Mouse (Mus musculus) limb, embryonic 15.5 days (tissue): Measurements from ENCODE around the gene Pear1. TPM values are rescaled to one million over a fixed set of nuclear protein-coding genes. Genes with fewer than 3 reads are reported as not detected.

Source experiments
- ATAC-seq: fragments of 200-750 bp; cut with Nextera tagmentation; 2 replicates; pipeline ENCODE4 v1.8.0; 2017; ENCODE audit warnings: low read depth, moderate TSS enrichment; ENCODE audit not compliant: insufficient number of reproducible peaks, low FRiP score, low TSS enrichment
- H3K27ac ChIP-seq: fragments of 300-500 bp; sonication (generic); 2 replicates; pipeline ENCODE4 v1.5.1; 2015; ENCODE audit warnings: moderate library complexity, mild to moderate bottlenecking, inconsistent platforms
- H3K27me3 ChIP-seq: fragments of 300-500 bp; sonication (generic); 2 replicates; pipeline ENCODE4 v1.6.1; 2015; ENCODE audit warnings: inconsistent platforms
- H3K36me3 ChIP-seq: fragments of 300-500 bp; sonication (generic); 2 replicates; pipeline ENCODE4 v1.6.1; 2015; ENCODE audit warnings: inconsistent platforms
- H3K4me1 ChIP-seq: fragments of 300-500 bp; sonication (generic); 2 replicates; pipeline ENCODE4 v1.6.1; 2015; ENCODE audit warnings: inconsistent platforms
- H3K4me2 ChIP-seq: fragments of 300-500 bp; sonication (generic); 2 replicates; pipeline ENCODE4 v1.6.1; 2015; ENCODE audit warnings: mild to moderate bottlenecking, inconsistent platforms
- H3K4me3 ChIP-seq: fragments of 300-500 bp; sonication (generic); 2 replicates; pipeline ENCODE4 v1.5.1; 2015; ENCODE audit warnings: mild to moderate bottlenecking, inconsistent platforms
- H3K9ac ChIP-seq: fragments of 300-500 bp; sonication (generic); 2 replicates; pipeline ENCODE4 v1.6.1; 2015; ENCODE audit warnings: inconsistent platforms
- H3K9me3 ChIP-seq: fragments of 300-500 bp; sonication (generic); 2 replicates; pipeline ENCODE4 v1.6.1; 2016; ENCODE audit warnings: inconsistent platforms
- WGBS: fragments of 180-500 bp; shearing (Covaris S2); methylation state at CpG from one replicate; pipeline ENCODE4 v1.1.7; 2015; 5-methylcytosine and 5-hydroxymethylcytosine counted together
- polyA plus RNA-seq: library from polyadenylated mRNA; unstranded; fragments of >200 nt; fragmentation: Nextera tagmentation; extraction: Ambion mirVana; gene quantifications from 2 replicates; pipeline ENCODE4 v1.2.1, GENCODE M21; 2015

Pear1 gene
- polyA plus RNA-seq, 1 experiment from 2014 or later = 24.6 TPM

- H3K9ac ChIP-seq = no peak overlapping the region
- H3K4me2 ChIP-seq = no peak overlapping the region
- 85% methylated on average over 16 of the region's 16 CpGs for WGBS
- H3K4me3 ChIP-seq = no peak overlapping the region
- no peaks in the 10 kb centered on the region for H3K27me3 ChIP-seq
- ATAC-seq = no peak
- H3K36me3 ChIP-seq = peaks cover 15% of the 10 kb centered on the region
- peaks cover 10% of the 10 kb centered on the region for H3K4me1 ChIP-seq
- no peak overlapping the region for H3K27ac ChIP-seq
- H3K9me3 ChIP-seq = no peaks in the 10 kb centered on the region
Observed at GRCm38 (mm10) chr3:87742735-87743134, 81.4 kb downstream of the Pear1 start.

- Histone ChIP-seq H3K4me3 (no peak overlapping the region), H3K36me3 (peaks cover 22% of the 10 kb centered on the region), H3K4me1 (peaks cover 10% of the 10 kb centered on the region), H3K27me3 (no peaks in the 10 kb centered on the region), H3K27ac (no peak overlapping the region), H3K4me2 (no peak overlapping the region), H3K9ac (no peak overlapping the region), H3K9me3 (no peaks in the 10 kb centered on the region)
- 58% methylated on average over 3 of the region's 3 CpGs for WGBS
- ATAC-seq = no peak
Observed at GRCm38 (mm10) chr3:87742013-87742412, 82.1 kb downstream of the Pear1 start.

GRCm38 (mm10) chr3:87738906-87739305, 85.2 kb downstream of the Pear1 start:
- H3K9me3 ChIP-seq = no peaks in the 10 kb centered on the region
- no peak overlapping the region for H3K27ac ChIP-seq
- H3K4me1 ChIP-seq = no peaks in the 10 kb centered on the region
- WGBS = 82% methylated on average over 5 of the region's 5 CpGs
- H3K27me3 ChIP-seq = no peaks in the 10 kb centered on the region
- peaks cover 53% of the 10 kb centered on the region for H3K36me3 ChIP-seq
- H3K4me2 ChIP-seq = no peak overlapping the region
- no peak overlapping the region for H3K9ac ChIP-seq
- H3K4me3 ChIP-seq = no peak overlapping the region
- no peak for ATAC-seq

- no peak overlapping the region for H3K4me2 ChIP-seq
Observed at GRCm38 (mm10) chr3:87735335-87735734, 88.8 kb downstream of the Pear1 start.

GRCm38 (mm10) chr3:87733984-87734761, 89.9 kb downstream of the Pear1 start:
- H3K27me3 ChIP-seq = no peaks in the 10 kb centered on the region
- H3K27ac ChIP-seq = no peak overlapping the region
- WGBS = 86% methylated on average over 11 of the region's 11 CpGs
- H3K4me1 ChIP-seq = no peaks in the 10 kb centered on the region
- no peaks in the 10 kb centered on the region for H3K9me3 ChIP-seq
- H3K36me3 ChIP-seq = peaks cover 96% of the 10 kb centered on the region
- no peak overlapping the region for H3K4me3 ChIP-seq
- ATAC-seq = no peak
- H3K9ac ChIP-seq = no peak overlapping the region
- no peak overlapping the region for H3K4me2 ChIP-seq

More at GRCm38 (mm10) chr3:87735335-87735734, 88.8 kb downstream of the Pear1 start:
- Histone ChIP-seq H3K36me3 (peaks cover 88% of the 10 kb centered on the region), H3K4me1 (no peaks in the 10 kb centered on the region), H3K27ac (no peak overlapping the region), H3K9ac (no peak overlapping the region), H3K9me3 (no peaks in the 10 kb centered on the region), H3K27me3 (no peaks in the 10 kb centered on the region), H3K4me3 (no peak overlapping the region)
- ATAC-seq = no peak
- WGBS = 70% methylated on average over 9 of the region's 9 CpGs

- Histone ChIP-seq H3K27ac (no peak overlapping the region), H3K4me3 (no peak overlapping the region), H3K27me3 (no peaks in the 10 kb centered on the region), H3K4me2 (no peak overlapping the region), H3K9me3 (no peaks in the 10 kb centered on the region), H3K4me1 (no peaks in the 10 kb centered on the region), H3K9ac (no peak overlapping the region), H3K36me3 (peaks cover 98% of the 10 kb centered on the region)
- 82% methylated on average over 4 of the region's 4 CpGs for WGBS
- ATAC-seq = no peak
Observed at GRCm38 (mm10) chr3:87733098-87733497, 91.0 kb downstream of the Pear1 start.

- Histone ChIP-seq H3K4me2 (no peak overlapping the region), H3K9ac (no peak overlapping the region), H3K27me3 (no peaks in the 10 kb centered on the region), H3K27ac (no peak overlapping the region), H3K4me1 (no peaks in the 10 kb centered on the region), H3K4me3 (no peak overlapping the region), H3K36me3 (peaks cover 96% of the 10 kb centered on the region), H3K9me3 (no peaks in the 10 kb centered on the region)
- 91% methylated on average over 6 of the region's 6 CpGs for WGBS
- ATAC-seq = no peak
Observed at GRCm38 (mm10) chr3:87728696-87729095, 95.4 kb downstream of the Pear1 start.

GRCm38 (mm10) chr3:87726191-87726590, 97.9 kb downstream of the Pear1 start:
- H3K27ac ChIP-seq = no peak overlapping the region
- no peaks in the 10 kb centered on the region for H3K4me1 ChIP-seq
- no peaks in the 10 kb centered on the region for H3K9me3 ChIP-seq
- WGBS = 95% methylated on average over 7 of the region's 7 CpGs
- H3K4me2 ChIP-seq = no peak overlapping the region
- H3K27me3 ChIP-seq = no peaks in the 10 kb centered on the region
- H3K9ac ChIP-seq = no peak overlapping the region
- H3K4me3 ChIP-seq = no peak overlapping the region
- peaks cover 92% of the 10 kb centered on the region for H3K36me3 ChIP-seq
- ATAC-seq = no peak

- Histone ChIP-seq H3K27ac (no peak overlapping the region), H3K9ac (no peak overlapping the region), H3K27me3 (no peaks in the 10 kb centered on the region), H3K4me2 (no peak overlapping the region), H3K9me3 (no peaks in the 10 kb centered on the region), H3K4me3 (no peak overlapping the region), H3K36me3 (peaks cover 93% of the 10 kb centered on the region), H3K4me1 (no peaks in the 10 kb centered on the region)
- ATAC-seq = no peak
- 98% methylated on average over 16 of the region's 16 CpGs for WGBS
Observed at GRCm38 (mm10) chr3:87725396-87726160, 98.5 kb downstream of the Pear1 start.

- no peak for ATAC-seq
- WGBS = 76% methylated on average over 6 of the region's 6 CpGs
- Histone ChIP-seq H3K9ac (no peak overlapping the region), H3K27ac (no peak overlapping the region), H3K27me3 (no peaks in the 10 kb centered on the region), H3K9me3 (no peaks in the 10 kb centered on the region), H3K4me3 (no peak overlapping the region), H3K4me2 (no peak overlapping the region), H3K36me3 (peaks cover 91% of the 10 kb centered on the region), H3K4me1 (no peaks in the 10 kb centered on the region)
Observed at GRCm38 (mm10) chr3:87724556-87724955, 99.5 kb downstream of the Pear1 start.

- 73% methylated on average over 2 of the region's 2 CpGs for WGBS
- Histone ChIP-seq H3K4me2 (no peak overlapping the region), H3K27ac (no peak overlapping the region), H3K36me3 (peaks cover 91% of the 10 kb centered on the region), H3K27me3 (no peaks in the 10 kb centered on the region), H3K4me3 (no peak overlapping the region), H3K4me1 (no peaks in the 10 kb centered on the region), H3K9me3 (no peaks in the 10 kb centered on the region), H3K9ac (no peak overlapping the region)
- no peak for ATAC-seq
Observed at GRCm38 (mm10) chr3:87718525-87718924, 105.6 kb downstream of the Pear1 start.
